Mouse (Mus musculus): Measurements from ENCODE around the gene Resf1. TPM values are rescaled to one million over a fixed set of nuclear protein-coding genes. Genes with fewer than 3 reads are reported as not detected.
"Not testable (repeated sequence)": the region's sequence is repeated elsewhere in the genome, so short reads cannot be mapped to it uniquely, and the experiment has no call there.

The Resf1 gene
- polyA plus RNA-seq, 1 experiment, result 8.2 TPM

DNA sequence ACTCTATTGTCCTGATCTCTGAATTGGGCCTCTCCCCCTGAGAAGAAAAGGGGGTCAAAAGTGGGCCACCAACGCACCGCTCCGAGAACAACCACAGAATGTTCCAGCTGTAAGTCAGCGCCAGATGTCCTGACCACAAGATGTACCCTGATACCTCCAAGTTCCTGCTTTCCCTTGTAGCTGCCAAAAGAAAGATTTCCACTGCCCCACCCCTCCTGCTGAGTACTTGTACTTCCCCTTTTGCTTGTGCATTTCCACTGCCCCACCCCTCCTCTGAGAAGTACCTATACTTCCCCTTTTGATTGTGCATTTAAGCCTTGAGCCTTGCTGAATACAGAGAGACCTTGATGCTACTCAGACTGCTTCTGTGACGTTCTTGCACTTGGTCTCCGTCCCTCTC, 39.0 kb downstream of the Resf1 start:
- not testable (repeated sequence) for H3K27me3 ChIP-seq (ENCODE audit: control insufficient read depth, insufficient read depth, insufficient read length); H3ac ChIP-seq (ENCODE audit: control insufficient read depth, insufficient read length); H3K79me2 ChIP-seq (ENCODE audit: control insufficient read depth, insufficient read depth); H3K4me2 ChIP-seq (ENCODE audit: low read depth); H3K4me3 ChIP-seq; H3K36me3 ChIP-seq (ENCODE audit: control insufficient read depth, insufficient read depth)
- TF ChIP-seq MYOD1 (IDR thresholded peaks at IDR 0.05; ENCODE audit: control insufficient read depth in 1 of 3, insufficient read length in 2 of 3, low read depth in 2 of 3), result peak in 1 of 3 experiments; percentile 12

DNA sequence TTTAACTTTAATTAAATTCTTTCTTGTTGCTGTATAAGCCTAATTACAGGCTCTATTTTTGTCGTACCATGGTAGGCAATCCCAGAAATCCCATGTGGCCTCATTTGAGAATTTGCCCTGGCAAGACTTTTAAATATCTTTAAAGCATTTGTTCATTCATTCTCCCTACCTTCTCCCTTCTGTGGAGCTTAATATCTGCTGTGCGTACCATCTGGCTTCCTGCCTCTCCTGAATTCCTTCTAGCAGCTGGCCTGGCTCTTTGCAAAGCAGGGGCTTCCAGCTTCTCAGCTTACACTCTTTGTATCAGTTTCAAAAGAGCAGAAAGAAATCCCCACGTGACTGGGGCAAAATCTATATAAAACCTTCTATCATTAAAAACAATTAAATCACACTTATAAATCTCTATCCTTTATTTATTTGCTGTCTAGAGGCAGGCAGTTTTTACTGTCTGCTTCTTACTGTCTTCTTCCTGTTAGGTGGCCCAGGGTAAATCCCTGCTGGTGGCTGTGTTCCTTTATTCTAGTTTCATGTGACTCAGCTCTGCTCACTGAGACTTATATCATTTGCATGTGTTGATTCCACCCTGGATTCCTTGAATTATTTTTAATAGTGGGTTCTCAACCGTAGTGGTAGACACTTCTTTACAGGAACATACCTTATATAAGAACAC, 45.7 kb downstream of the Resf1 start:
- no peak overlapping the region for H3ac ChIP-seq (ENCODE audit: control insufficient read depth, insufficient read length)
- H3K36me3 ChIP-seq (ENCODE audit: control insufficient read depth, insufficient read depth), result no peaks in the 10 kb centered on the region
- no peaks in the 10 kb centered on the region for H3K79me2 ChIP-seq (ENCODE audit: control insufficient read depth, insufficient read depth)
- H3K4me3 ChIP-seq, result no peak overlapping the region
- no peaks in the 10 kb centered on the region for H3K27me3 ChIP-seq (ENCODE audit: control insufficient read depth, insufficient read depth, insufficient read length)
- no peak overlapping the region for H3K4me2 ChIP-seq (ENCODE audit: low read depth)
- TF ChIP-seq TCF3 (IDR thresholded peaks at IDR 0.05; ENCODE audit: insufficient read length, low read depth), result peak; percentile 8
- TF ChIP-seq MYOD1 (IDR thresholded peaks at IDR 0.05; ENCODE audit: control insufficient read depth in 1 of 3, insufficient read length in 2 of 3, low read depth in 2 of 3), result peak in 2 of 3 experiments; percentile 58 to 68
- peak; percentile 65 for TF ChIP-seq TCF12 (IDR thresholded peaks at IDR 0.05; ENCODE audit: insufficient read depth, poor library complexity, severe bottlenecking)
- TF ChIP-seq POLR2AphosphoS2 (IDR thresholded peaks at IDR 0.05; ENCODE audit: insufficient read length, low read depth), result no peak
- peak; percentile 88 for TF ChIP-seq USF1 (IDR thresholded peaks at IDR 0.05; ENCODE audit: low read depth)
- TF ChIP-seq MYOG (IDR thresholded peaks at IDR 0.05; ENCODE audit: control insufficient read depth in 1 of 3, insufficient read depth in 1 of 3, insufficient read length in 2 of 3, low read depth in 2 of 3), result peak in 2 of 3 experiments; percentile 70 to 75

DNA sequence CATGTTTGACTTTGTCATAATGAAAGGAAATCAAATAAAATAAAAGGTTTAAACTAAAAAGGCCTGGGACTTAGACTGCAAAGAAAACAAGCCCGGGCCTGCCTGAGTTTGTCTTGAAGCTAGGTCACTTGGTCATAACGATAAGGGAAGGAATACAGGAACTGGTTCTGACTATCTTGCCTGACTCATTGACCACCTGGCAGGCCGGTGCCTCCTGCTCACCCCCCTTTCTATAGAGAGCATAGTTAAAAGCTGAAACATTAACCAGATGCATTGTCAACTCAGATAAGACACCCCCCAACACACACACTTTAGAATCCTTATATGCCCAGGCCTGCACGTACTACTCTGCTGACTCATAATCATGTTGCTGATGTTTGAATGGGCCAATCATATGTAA, 46.6 kb downstream of the Resf1 start:
- H3K4me3 ChIP-seq; H3ac ChIP-seq (ENCODE audit: control insufficient read depth, insufficient read length); H3K27me3 ChIP-seq (ENCODE audit: control insufficient read depth, insufficient read depth, insufficient read length); H3K36me3 ChIP-seq (ENCODE audit: control insufficient read depth, insufficient read depth); H3K79me2 ChIP-seq (ENCODE audit: control insufficient read depth, insufficient read depth): not testable (repeated sequence)
- peak in 2 of 3 experiments; percentile 25 to 49 for TF ChIP-seq MYOD1 (IDR thresholded peaks at IDR 0.05; ENCODE audit: control insufficient read depth in 1 of 3, insufficient read length in 2 of 3, low read depth in 2 of 3)
- H3K4me2 ChIP-seq (ENCODE audit: low read depth), result peak overlapping the region; percentile 1

DNA sequence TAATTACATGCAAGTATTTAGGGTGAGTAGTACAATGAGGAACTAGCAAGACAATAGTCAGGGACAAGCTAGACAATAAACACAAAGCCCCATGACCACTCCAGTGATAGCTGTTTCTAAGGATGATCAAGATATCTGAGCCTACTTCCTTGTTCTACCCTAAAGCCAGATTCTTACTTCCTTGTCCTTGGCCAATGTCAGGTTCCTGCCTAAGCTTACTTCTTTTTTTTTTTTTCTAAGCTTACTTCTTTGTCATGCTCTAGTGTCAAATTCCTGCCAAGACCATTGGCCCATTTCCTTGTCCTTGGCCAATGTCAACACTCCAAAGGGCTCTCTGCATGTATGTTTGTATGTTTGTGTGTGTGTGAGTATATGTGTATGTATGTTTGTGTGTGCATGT, 47.9 kb downstream of the Resf1 start:
- TF ChIP-seq POLR2A (IDR thresholded peaks at IDR 0.05; ENCODE audit: insufficient read length, low read depth) (no peak), TCF12 (IDR thresholded peaks at IDR 0.05; ENCODE audit: insufficient read depth, poor library complexity, severe bottlenecking) (no peak), MAX (IDR thresholded peaks at IDR 0.05; ENCODE audit: low read depth) (no peak), SRF (IDR thresholded peaks at IDR 0.05; ENCODE audit: control insufficient read depth, insufficient read length, low read depth) (no peak), USF1 (IDR thresholded peaks at IDR 0.05; ENCODE audit: low read depth) (no peak), E2F4 (IDR thresholded peaks at IDR 0.05; ENCODE audit: insufficient read depth) (no peak), MYOD1 (IDR thresholded peaks at IDR 0.05; ENCODE audit: control insufficient read depth in 1 of 3, insufficient read length in 2 of 3, low read depth in 2 of 3) (no peak), POLR2AphosphoS2 (IDR thresholded peaks at IDR 0.05; ENCODE audit: insufficient read length, low read depth) (no peak), MYOG (IDR thresholded peaks at IDR 0.05; ENCODE audit: control insufficient read depth in 1 of 3, insufficient read depth in 1 of 3, insufficient read length in 2 of 3, low read depth in 2 of 3) (no peak), TCF3 (IDR thresholded peaks at IDR 0.05; ENCODE audit: insufficient read length, low read depth) (no peak), REST (IDR thresholded peaks at IDR 0.05; ENCODE audit: insufficient read depth, insufficient read length) (no peak), CEBPB (IDR thresholded peaks at IDR 0.05; ENCODE audit: insufficient read depth, poor library complexity, severe bottlenecking) (no peak)
- Histone ChIP-seq H3K27me3 (ENCODE audit: control insufficient read depth, insufficient read depth, insufficient read length) (no peaks in the 10 kb centered on the region), H3K79me2 (ENCODE audit: control insufficient read depth, insufficient read depth) (no peaks in the 10 kb centered on the region), H3K36me3 (ENCODE audit: control insufficient read depth, insufficient read depth) (no peaks in the 10 kb centered on the region), H3K4me2 (ENCODE audit: low read depth) (no peak overlapping the region), H3ac (ENCODE audit: control insufficient read depth, insufficient read length) (no peak overlapping the region), H3K4me3 (no peak overlapping the region)

DNA sequence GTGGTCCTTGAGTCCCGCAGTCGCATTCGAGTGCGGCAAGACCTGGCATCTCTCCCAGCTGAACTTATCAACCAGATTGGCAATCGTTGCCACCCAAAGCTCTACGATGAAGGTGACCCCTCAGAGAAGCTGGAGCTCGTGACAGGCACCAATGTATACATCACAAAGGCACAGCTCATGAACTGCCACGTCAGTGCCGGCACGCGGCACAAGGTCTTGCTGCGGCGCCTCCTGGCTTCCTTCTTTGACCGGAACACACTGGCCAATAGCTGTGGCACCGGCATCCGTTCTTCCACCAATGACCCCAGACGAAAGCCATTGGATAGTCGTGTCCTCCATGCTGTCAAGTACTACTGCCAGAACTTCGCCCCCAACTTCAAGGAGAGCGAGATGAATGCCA, 53.3 kb downstream of the Resf1 start:
- H3K79me2 ChIP-seq (ENCODE audit: control insufficient read depth, insufficient read depth); H3K4me3 ChIP-seq; H3K27me3 ChIP-seq (ENCODE audit: control insufficient read depth, insufficient read depth, insufficient read length); H3K36me3 ChIP-seq (ENCODE audit: control insufficient read depth, insufficient read depth); H3K4me2 ChIP-seq (ENCODE audit: low read depth); H3ac ChIP-seq (ENCODE audit: control insufficient read depth, insufficient read length): not testable (repeated sequence)

DNA sequence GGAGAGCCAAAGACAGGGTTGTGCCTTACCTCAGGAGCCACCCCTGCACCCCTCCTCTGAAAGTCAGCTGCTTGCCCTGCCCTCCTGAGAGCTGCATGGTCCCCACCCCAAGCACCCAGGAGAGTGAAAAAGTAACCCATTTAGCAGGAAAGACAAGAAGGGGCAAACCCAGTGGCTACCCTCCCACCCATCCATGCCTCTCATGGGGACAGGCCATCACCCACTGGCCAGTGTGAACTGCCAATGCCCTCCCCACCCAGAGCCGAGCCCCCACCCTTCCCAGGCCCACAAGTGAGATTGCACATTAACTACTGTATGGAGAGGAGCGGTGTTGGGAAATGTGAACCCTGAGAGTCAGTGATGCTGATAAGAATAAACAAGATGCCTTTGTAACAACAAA, 56.8 kb downstream of the Resf1 start:
- not testable (repeated sequence) for H3K79me2 ChIP-seq (ENCODE audit: control insufficient read depth, insufficient read depth); H3K36me3 ChIP-seq (ENCODE audit: control insufficient read depth, insufficient read depth); H3K4me2 ChIP-seq (ENCODE audit: low read depth); H3ac ChIP-seq (ENCODE audit: control insufficient read depth, insufficient read length); H3K4me3 ChIP-seq; H3K27me3 ChIP-seq (ENCODE audit: control insufficient read depth, insufficient read depth, insufficient read length)
